Mouse (Mus musculus) telencephalon, adult 2 months (tissue): ENCODE data around the gene Fbxo40.

Experiments used
- DNase-seq: peaks from one replicate; pipeline ENCODE4 v3.0.0-alpha.2; 2011; ENCODE audit warnings: low read depth, low spot score

Fbxo40 gene

DNA sequence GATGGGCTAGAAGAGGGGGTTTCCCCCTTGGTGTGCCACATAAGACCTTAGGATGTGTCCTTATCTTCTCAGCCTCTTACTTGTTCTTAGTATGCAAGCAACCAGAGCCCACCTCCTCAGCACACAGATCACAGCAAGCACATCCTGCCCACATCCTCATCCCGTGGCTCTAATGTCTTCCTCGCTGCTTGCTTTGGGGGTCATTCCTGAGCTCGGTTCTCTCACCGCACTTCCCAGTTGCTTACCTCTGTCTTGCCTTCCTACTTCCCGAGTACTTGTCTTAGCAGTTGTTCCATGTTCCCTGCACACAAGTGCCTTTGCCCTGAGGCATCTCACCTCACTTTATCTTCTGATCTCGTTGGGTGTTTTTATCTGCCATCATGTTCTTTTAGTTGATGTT lies 68.3 kb downstream of the Fbxo40 start:
- DNase-seq, result no peak

- DNase-seq, result no peak
These were observed 69.1 kb downstream of the Fbxo40 start for GRCm38 (mm10) chr16:36921067-36921613.

GRCm38 (mm10) chr16:36920410-36920809 lies 69.9 kb downstream of the Fbxo40 start:
- DNase-seq, result no peak

DNA sequence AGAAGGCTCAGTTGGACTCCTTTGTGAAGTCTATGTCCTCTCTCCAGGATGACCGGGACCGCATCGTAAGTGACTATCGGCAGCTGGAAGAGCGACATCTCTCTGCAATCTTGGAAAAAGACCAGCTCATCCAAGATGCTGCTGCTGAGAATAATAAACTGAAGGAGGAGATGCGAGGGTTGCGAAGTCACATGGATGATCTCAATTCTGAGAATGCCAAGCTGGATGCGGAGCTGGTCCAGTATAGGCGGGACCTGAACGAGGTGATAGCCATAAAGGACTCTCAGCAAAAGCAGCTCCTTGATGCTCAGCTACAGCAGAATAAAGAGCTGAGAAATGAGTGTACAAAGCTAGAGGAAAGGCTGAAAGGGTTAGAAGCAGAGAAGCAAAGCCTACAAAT lies 71.8 kb downstream of the Fbxo40 start:
- no peak for DNase-seq

DNA sequence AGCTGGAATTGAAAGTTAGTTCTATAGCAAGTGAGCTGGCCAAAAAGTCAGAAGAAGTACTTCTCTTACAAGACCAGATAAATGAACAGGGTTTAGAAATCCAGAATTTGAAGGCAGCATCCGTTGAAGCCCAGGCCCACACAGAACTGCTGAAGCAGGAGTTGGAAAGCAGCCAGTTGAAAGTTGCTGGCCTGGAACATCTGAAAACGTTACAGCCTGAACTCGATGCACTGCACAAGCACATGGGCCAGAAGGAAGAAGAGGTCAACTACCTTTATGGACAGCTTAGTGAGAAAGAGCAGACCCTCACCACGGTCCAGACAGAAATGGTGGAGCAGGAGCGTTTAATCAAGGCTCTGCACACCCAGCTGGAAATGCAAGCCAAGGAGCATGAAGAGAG lies 76.1 kb downstream of the Fbxo40 start:
- no peak for DNase-seq
